Mouse (Mus musculus): ENCODE measurements around the gene Nanos2.

GRCm38 (mm10) chr7:19017909-19018308, 30.7 kb downstream of the Nanos2 start:
- TF ChIP-seq CTCF (IDR thresholded peaks at IDR 0.05; ENCODE audit: borderline replicate concordance, insufficient read depth, low read length) (no peak), POLR2A (IDR thresholded peaks at IDR 0.05; ENCODE audit: low read depth, low read length) (no peak)
